Mouse (Mus musculus) gastrocnemius, postnatal 14 days (tissue): ENCODE measurements around the gene Ranbp10. TPM values are rescaled to one million over a fixed set of nuclear protein-coding genes. Genes with fewer than 3 reads are reported as not detected.

Experiments
- DNase-seq: peaks from one replicate; pipeline ENCODE4 v3.0.0; 2021; ENCODE audit warnings: mixed read lengths
- intact Hi-C: fragments of 180-260 bp; cut with DNase I; formaldehyde crosslinking; loops from one replicate; pipeline ENCODE4 v1.15.1; 2025; ENCODE audit warnings: low total_unique reads
- total RNA-seq, 2 experiments: library from RNA; stranded (reverse); gene quantifications; 2 replicates each; pipeline ENCODE4 v1.2.3; 2021

The Ranbp10 gene
- total RNA-seq, 2 experiments from 2014 or later, result 20.1 to 20.2 TPM

GRCm38 (mm10) chr8:105750606-105751005, 76.5 kb downstream of the Ranbp10 start:
- intact Hi-C loops, result no loop called here
- DNase-seq, result peak; percentile 58

GRCm38 (mm10) chr8:105743301-105743700, 83.8 kb downstream of the Ranbp10 start:
- intact Hi-C loops, result no loop called here
- no peak for DNase-seq

GRCm38 (mm10) chr8:105739216-105739615, 87.9 kb downstream of the Ranbp10 start:
- intact Hi-C loops, result no loop called here
- DNase-seq, result peak; percentile 6

- DNase-seq, result no peak
These were observed 95.0 kb downstream of the Ranbp10 start for GRCm38 (mm10) chr8:105732186-105732585.

GRCm38 (mm10) chr8:105727397-105728124, 99.6 kb downstream of the Ranbp10 start:
- no peak for DNase-seq
- intact Hi-C loops, result no loop called here

More at GRCm38 (mm10) chr8:105732186-105732585, 95.0 kb downstream of the Ranbp10 start:
- intact Hi-C loops, result no loop called here

GRCm38 (mm10) chr8:105725726-105726125, 101.4 kb downstream of the Ranbp10 start:
- no peak for DNase-seq
- intact Hi-C loops, result no loop called here

- DNase-seq, result no peak
- intact Hi-C loops, result no loop called here
These were observed 104.3 kb downstream of the Ranbp10 start for GRCm38 (mm10) chr8:105722861-105723260.

- DNase-seq, result no peak
- intact Hi-C loops, result no loop called here
These were observed 107.5 kb downstream of the Ranbp10 start for GRCm38 (mm10) chr8:105719637-105720036.

Other genes with a start within 250 kb of the Ranbp10 start
- gene Ripor1, start 222.1 kb downstream of the Ranbp10 start, total RNA-seq, result 10 to 100 TPM; 18.9 to 20.6 TPM
- gene Ctcf, start 190.8 kb downstream of the Ranbp10 start, total RNA-seq, result 10 to 100 TPM; 34.5 TPM
- 1 to 10 TPM in 1 of 2 experiments, under 1 TPM in 1; 0.73 to 1.7 TPM for gene Agrp, start 190.0 kb downstream of the Ranbp10 start, total RNA-seq
- gene Carmil2, start 141.1 kb downstream of the Ranbp10 start, total RNA-seq, result under 1 TPM; 0.18 to 0.35 TPM
- 10 to 100 TPM in 1 of 2 experiments, 1 to 10 TPM in 1; 9.2 to 10.3 TPM for gene Acd, start 126.2 kb downstream of the Ranbp10 start, total RNA-seq
- gene Pard6a, start 126.2 kb downstream of the Ranbp10 start, total RNA-seq, result 1 to 10 TPM; 5.2 to 7.0 TPM
- not detected for gene 4933405L10Rik, start 119.7 kb downstream of the Ranbp10 start, total RNA-seq
- 1 to 10 TPM; 1.6 to 1.7 TPM for gene Enkd1, start 119.1 kb downstream of the Ranbp10 start, total RNA-seq
- gene Gfod2, start 68.7 kb downstream of the Ranbp10 start, total RNA-seq, result 1 to 10 TPM; 7.8 to 7.9 TPM
- not detected for gene Tsnaxip1, start 381 bp upstream of the Ranbp10 start, total RNA-seq
- 1 to 10 TPM; 1.9 to 3.9 TPM for gene Cenpt, start 25.9 kb upstream of the Ranbp10 start, total RNA-seq
- 10 to 100 TPM; 19.6 to 22.7 TPM for gene Thap11, start 27.8 kb upstream of the Ranbp10 start, total RNA-seq
- 10 to 100 TPM; 63.8 to 66.0 TPM for gene Nutf2, start 33.2 kb upstream of the Ranbp10 start, total RNA-seq
- gene Edc4, start 53.5 kb upstream of the Ranbp10 start, total RNA-seq, result 10 to 100 TPM; 21.1 to 21.5 TPM
- under 1 TPM in 1 of 2 experiments, not detected in 1; 0.69 TPM for gene Nrn1l, start 66.2 kb upstream of the Ranbp10 start, total RNA-seq
- 10 to 100 TPM; 12.8 to 13.8 TPM for gene Pskh1, start 73.1 kb upstream of the Ranbp10 start, total RNA-seq
- not detected for gene Ctrl, start 106.5 kb upstream of the Ranbp10 start, total RNA-seq
- gene Psmb10, start 111.1 kb upstream of the Ranbp10 start, total RNA-seq, result 10 to 100 TPM; 19.3 to 20.9 TPM
- under 1 TPM; 0.21 to 0.29 TPM for gene Lcat, start 116.0 kb upstream of the Ranbp10 start, total RNA-seq
- gene Slc12a4, start 138.7 kb upstream of the Ranbp10 start, total RNA-seq, result 10 to 100 TPM; 12.1 to 19.1 TPM
- not detected for gene Dpep3, start 152.1 kb upstream of the Ranbp10 start, total RNA-seq
- 10 to 100 TPM in 1 of 2 experiments, 1 to 10 TPM in 1; 9.4 to 10.4 TPM for gene Dus2, start 164.0 kb upstream of the Ranbp10 start, total RNA-seq
- not detected for gene Dpep2nb, start 178.6 kb upstream of the Ranbp10 start, total RNA-seq
- 1 to 10 TPM; 9.5 to 9.7 TPM for gene Ddx28, start 184.5 kb upstream of the Ranbp10 start, total RNA-seq
- 10 to 100 TPM; 18.4 to 22.0 TPM for gene Nfatc3, start 231.5 kb upstream of the Ranbp10 start, total RNA-seq